Mouse (Mus musculus): Measurements from ENCODE around the gene Olfr1155.

Gene Olfr1155

DNA sequence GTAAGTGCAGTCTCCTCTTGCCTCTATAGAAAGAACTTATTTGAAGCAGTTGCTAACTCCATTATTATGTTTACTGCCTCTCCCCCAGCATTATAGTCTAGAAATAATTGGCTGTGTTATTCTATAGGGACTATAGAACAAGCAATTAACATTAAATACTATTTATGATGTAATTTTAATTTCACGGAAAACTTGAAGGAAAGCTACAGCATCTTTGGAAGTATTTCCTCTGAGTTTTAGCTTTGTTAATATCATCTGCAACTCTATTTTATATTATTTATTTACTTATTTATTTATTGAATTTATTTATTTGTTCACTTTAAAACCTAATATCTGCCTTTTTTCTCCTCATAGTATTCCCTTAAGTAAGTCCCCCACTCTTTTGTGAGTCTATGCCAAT, at the start of gene Olfr1155:
TSS of gene Olfr1155 (minus strand) at position 101 of the 400 bp plus-strand sequence.
- DNase-seq, result no peak

GRCm38 (mm10) chr2:87989813-87990212, 44.9 kb upstream of the Olfr1155 start, which contains the start of gene Olfr1158:
Gene Olfr1158 (plus strand): TSS chr2:87990113.
- no peak for DNase-seq

GRCm38 (mm10) chr2:87974563-87974962, 29.6 kb upstream of the Olfr1155 start, which contains the start of gene Olfr74:
Gene Olfr74 (minus strand): TSS chr2:87974663.
- DNase-seq, result no peak

DNA sequence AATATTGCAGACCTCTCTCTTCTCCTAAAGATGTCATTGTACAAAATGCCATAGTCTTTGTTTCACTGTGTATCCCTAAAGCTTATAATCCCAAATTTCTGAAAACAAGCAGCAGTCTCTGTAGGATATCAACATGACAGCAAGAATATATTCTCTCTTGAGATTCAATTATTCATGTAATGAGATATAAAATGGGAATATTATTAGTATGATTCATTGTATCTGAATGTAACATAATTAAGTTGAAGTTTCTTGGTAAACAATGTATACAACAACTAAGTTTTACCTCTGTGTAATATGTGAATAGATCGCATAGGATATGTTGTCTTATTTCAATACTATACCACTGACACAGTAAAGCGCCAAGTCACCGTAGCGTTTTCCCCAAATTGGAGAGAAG, 23.3 kb upstream of the Olfr1155 start, which contains the start of gene Olfr1157:
TSS of gene Olfr1157 (minus strand) at position 101 of the 400 bp plus-strand sequence.
- no peak for DNase-seq

DNA sequence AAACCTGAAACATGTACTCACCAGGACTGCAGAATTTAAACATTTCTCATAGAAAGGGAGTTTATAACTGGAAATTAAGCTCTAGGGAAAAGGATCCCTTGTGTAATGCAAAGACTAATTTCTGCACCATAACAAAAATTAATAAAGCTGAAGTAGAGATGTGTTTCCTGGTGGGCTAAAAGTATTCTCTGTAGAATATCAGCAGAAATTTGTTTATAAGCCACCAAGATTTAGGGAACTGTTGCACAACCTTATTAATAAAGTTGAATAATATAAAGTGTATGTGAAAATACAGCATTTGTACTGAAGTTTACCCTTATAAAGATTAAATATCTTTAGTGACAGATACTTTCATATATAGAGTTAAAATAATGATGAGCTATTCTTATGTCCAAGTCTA, 8.1 kb upstream of the Olfr1155 start, which contains the start of gene Olfr1156:
TSS of gene Olfr1156 (minus strand) at position 101 of the 400 bp plus-strand sequence.
- no peak for DNase-seq

GRCm38 (mm10) chr2:87905066-87905465, 39.9 kb downstream of the Olfr1155 start, which contains the start of gene Olfr1154:
Gene Olfr1154 (minus strand): TSS chr2:87905166.
- DNase-seq, result no peak

DNA sequence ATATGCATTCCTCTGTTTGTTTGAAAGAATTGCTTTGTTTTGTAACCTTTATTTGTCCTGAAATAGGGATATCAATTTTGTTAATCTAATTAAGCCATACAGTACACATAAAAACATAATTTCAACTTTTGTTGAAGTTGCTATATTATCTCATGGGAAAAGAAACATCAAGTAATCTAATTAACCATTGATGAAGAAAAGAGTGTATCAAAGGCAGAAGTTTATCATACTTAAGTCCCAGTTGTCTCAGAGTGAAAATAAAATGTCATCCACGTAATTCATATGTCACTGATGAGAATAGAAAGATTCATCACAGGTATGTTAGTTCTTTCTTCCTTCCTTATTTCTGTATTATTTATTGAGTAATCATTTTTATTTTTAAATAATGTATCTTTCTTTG, 50.3 kb downstream of the Olfr1155 start, which contains the start of gene Olfr1153:
TSS of gene Olfr1153 (plus strand) at position 301 of the 400 bp plus-strand sequence.
- no peak for DNase-seq
